Comparison of ENCODE assay signal across 8 mouse cellular contexts in the genomic region with DNA sequence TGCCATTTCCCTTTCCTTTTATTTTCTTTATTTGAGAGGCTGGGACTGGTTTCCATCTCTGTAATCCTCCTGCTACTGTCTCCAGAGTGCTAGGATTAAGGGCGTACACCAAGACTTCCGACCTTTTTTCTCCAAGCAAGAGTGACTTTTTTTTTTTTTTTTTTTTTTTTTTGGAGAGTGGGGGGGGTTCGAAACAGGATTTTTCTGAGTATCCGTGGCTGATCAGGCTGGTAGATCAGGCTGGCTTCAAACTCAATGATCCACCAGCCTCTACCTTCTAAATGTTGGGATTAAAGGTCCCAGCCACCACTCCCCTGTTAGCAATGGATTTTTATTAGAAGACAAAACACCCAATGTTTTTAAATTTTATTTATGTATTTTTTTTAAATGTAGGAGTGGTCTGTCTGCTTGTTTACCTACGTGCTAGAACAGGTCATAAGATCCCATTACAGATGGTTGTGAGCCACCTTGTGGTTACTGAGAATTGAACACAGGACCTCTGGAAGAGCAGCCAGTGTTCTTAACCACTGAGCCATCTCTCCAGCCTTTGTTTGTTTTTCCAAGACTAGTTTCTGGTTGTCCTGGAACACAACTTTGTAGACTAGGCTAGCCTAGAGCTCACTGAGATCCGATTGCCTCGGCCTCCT. TPM values are rescaled to one million over a fixed set of nuclear protein-coding genes. Genes with fewer than 3 reads are reported as not detected.
DNase-seq lines count a peak whose midpoint lies in the region; ATAC-seq and TF ChIP-seq lines count a peak whose summit lies in the region.

No protein-coding gene starts in this region.

- peak overlapping the region; percentile 73 for H3K4me2 ChIP-seq in hindbrain, embryonic 14.5 days (replicated peaks)
- peak overlapping the region; percentile 73 for H3K4me2 ChIP-seq in liver, postnatal 0 days (ENCODE audit: low read depth, low read length)

- 0 out of 2 replicates have a peak, but pooled peaks cover 5% of the 10 kb centered on the region for H3K36me3 ChIP-seq in hindbrain, embryonic 14.5 days (replicated peaks; ENCODE audit: control insufficient read depth, insufficient read depth)
- H3K36me3 ChIP-seq in liver, postnatal 0 days (replicated peaks; ENCODE audit: insufficient read depth, low read length), result peaks cover 23% of the 10 kb centered on the region
- H3K36me3 ChIP-seq in splenic B cell, adult 2 months (ENCODE audit: control insufficient read depth, insufficient read depth, low read length, poor library complexity, severe bottlenecking), result no peaks in the 10 kb centered on the region

- 25% methylated on average over 7 of the region's 7 CpGs for WGBS in hindbrain, embryonic 14.5 days
- WGBS in liver, postnatal 0 days (ENCODE audit: insufficient replicate concordance), result 17% methylated on average over 7 of the region's 7 CpGs

- peak overlapping the region; percentile 77 for H3K9ac ChIP-seq in hindbrain, embryonic 14.5 days
- peak overlapping the region; percentile 96 for H3K9ac ChIP-seq in liver, postnatal 0 days (replicated peaks)

- no peaks in the 10 kb centered on the region for H3K27me3 ChIP-seq in hindbrain, embryonic 14.5 days (ENCODE audit: control insufficient read depth, insufficient read depth, low read length)
- H3K27me3 ChIP-seq in liver, postnatal 0 days (ENCODE audit: insufficient read depth, low read length), result no peaks in the 10 kb centered on the region
- H3K27me3 ChIP-seq in splenic B cell, adult 2 months (ENCODE audit: control insufficient read depth, insufficient read depth, low read length, poor library complexity, severe bottlenecking), result no peaks in the 10 kb centered on the region; the same call in 1 of the 2 replicates

- ATAC-seq in hindbrain, embryonic 14.5 days (ENCODE audit: low FRiP score), result no peak
- ATAC-seq in liver, postnatal 0 days, result no peak; the same call in 1 of the 2 replicates

- intact Hi-C loops in left cerebral cortex, postnatal 14 days (cut with DNase I), result no loop called here

- DNase-seq in layer of hippocampus, adult 2 months (ENCODE audit: low spot score in 2 of 2), result no peak
- DNase-seq in layer of hippocampus, postnatal 10 days (ENCODE audit: low spot score in 2 of 2), result no peak
- peak; percentile 55 for DNase-seq in brain, adult 2 months (ENCODE audit: low read depth, low spot score)
- no peak for DNase-seq in hindbrain, embryonic 14.5 days (ENCODE audit: low spot score)
- DNase-seq in liver, postnatal 0 days, result no peak
- peak; percentile 73 for DNase-seq in splenic B cell, adult 2 months (ENCODE audit: low read depth, low spot score)
- DNase-seq in left cerebral cortex, adult 18-20 months (ENCODE audit: low spot score in 2 of 2), result no peak
- no peak for DNase-seq in left cerebral cortex, postnatal 14 days (ENCODE audit: low spot score in 2 of 2)

- peak; percentile 63 for TF ChIP-seq CTCF in layer of hippocampus, adult 2 months (conservative IDR thresholded peaks at IDR 0.05)
- peak; percentile 74 for TF ChIP-seq CTCF in liver, postnatal 0 days (IDR thresholded peaks at IDR 0.05; ENCODE audit: low read depth)

- peaks cover 21% of the 10 kb centered on the region for H3K4me1 ChIP-seq in hindbrain, embryonic 14.5 days (replicated peaks; ENCODE audit: control insufficient read depth, insufficient read depth, low read length)
- H3K4me1 ChIP-seq in liver, postnatal 0 days (ENCODE audit: insufficient read depth), result peaks cover 28% of the 10 kb centered on the region

- H3K9me3 ChIP-seq in hindbrain, embryonic 14.5 days (ENCODE audit: control insufficient read depth, low read length), result no peaks in the 10 kb centered on the region
- no peaks in the 10 kb centered on the region for H3K9me3 ChIP-seq in liver, postnatal 0 days (ENCODE audit: low read length)

- no peak for TF ChIP-seq EP300 in liver, postnatal 0 days (IDR thresholded peaks at IDR 0.05; ENCODE audit: low read depth)

- peak overlapping the region; percentile 95 for H3K4me3 ChIP-seq in layer of hippocampus, adult 2 months
- H3K4me3 ChIP-seq in hindbrain, embryonic 14.5 days (replicated peaks; ENCODE audit: low read length), result peak overlapping the region; percentile 63
- peak overlapping the region; percentile 86 for H3K4me3 ChIP-seq in liver, postnatal 0 days (ENCODE audit: low read depth, low read length)

- peak overlapping the region; percentile 98 for H3K27ac ChIP-seq in layer of hippocampus, adult 2 months
- H3K27ac ChIP-seq in hindbrain, embryonic 14.5 days, result peak overlapping the region; percentile 83
- peak overlapping the region; percentile 98 for H3K27ac ChIP-seq in liver, postnatal 0 days (ENCODE audit: low read depth)

RNA-seq across cellular contexts. Expression of gene Plekha4, which starts 0.5 kb away (rescaled TPM):
- total RNA-seq in layer of hippocampus, adult 2 months (2021), result under 1 TPM; 0.52 to 0.79 TPM
- under 1 TPM; 0.80 to 0.94 TPM for total RNA-seq in layer of hippocampus, postnatal 10 days (2021)
- polyA plus RNA-seq in hindbrain, embryonic 14.5 days (2014; fragmentation: Nextera tagmentation; extraction: Ambion mirVana), result 1.4 and 2.3 TPM in 2 replicates
- 0.51 and 0.91 TPM in 2 replicates for polyA plus RNA-seq in liver, postnatal 0 days (2015; fragmentation: Nextera tagmentation; extraction: Ambion mirVana)
- total RNA-seq in left cerebral cortex, adult 18-20 months (2021), result 1 to 10 TPM; 6.1 to 8.2 TPM
- 1 to 10 TPM; 1.0 to 2.4 TPM for total RNA-seq in left cerebral cortex, postnatal 14 days (2021)

RNA-seq across cellular contexts. Expression of gene Ppp1r15a, which starts 0.5 kb away (rescaled TPM):
- 10 to 100 TPM; 19.0 to 25.8 TPM for total RNA-seq in layer of hippocampus, adult 2 months (2021)
- 10 to 100 TPM; 23.6 to 29.3 TPM for total RNA-seq in layer of hippocampus, postnatal 10 days (2021)
- polyA plus RNA-seq in hindbrain, embryonic 14.5 days (2014; fragmentation: Nextera tagmentation; extraction: Ambion mirVana), result 12.9 and 13.0 TPM in 2 replicates
- 104 and 113 TPM in 2 replicates for polyA plus RNA-seq in liver, postnatal 0 days (2015; fragmentation: Nextera tagmentation; extraction: Ambion mirVana)
- total RNA-seq in left cerebral cortex, adult 18-20 months (2021), result 10 to 100 TPM; 23.1 to 25.9 TPM
- 10 to 100 TPM; 24.2 to 33.3 TPM for total RNA-seq in left cerebral cortex, postnatal 14 days (2021)

RNA-seq across cellular contexts. Expression of gene Nucb1, which starts 16.4 kb away (rescaled TPM):
- 10 to 100 TPM; 97.6 to 98.2 TPM for total RNA-seq in layer of hippocampus, adult 2 months (2021)
- total RNA-seq in layer of hippocampus, postnatal 10 days (2021), result 100 to 1,000 TPM; 107 to 117 TPM
- polyA plus RNA-seq in hindbrain, embryonic 14.5 days (2014; fragmentation: Nextera tagmentation; extraction: Ambion mirVana), result 121 and 122 TPM in 2 replicates
- 91.5 and 103 TPM in 2 replicates for polyA plus RNA-seq in liver, postnatal 0 days (2015; fragmentation: Nextera tagmentation; extraction: Ambion mirVana)
- total RNA-seq in left cerebral cortex, adult 18-20 months (2021), result 100 to 1,000 TPM; 111 to 112 TPM
- 100 to 1,000 TPM; 109 to 110 TPM for total RNA-seq in left cerebral cortex, postnatal 14 days (2021)

RNA-seq across cellular contexts. Expression of gene Hsd17b14, which starts 28.1 kb away (rescaled TPM):
- total RNA-seq in layer of hippocampus, adult 2 months (2021), result not detected
- not detected for total RNA-seq in layer of hippocampus, postnatal 10 days (2021)
- 0.25 TPM in 1 of 2 replicates, not detected in the other for polyA plus RNA-seq in hindbrain, embryonic 14.5 days (2014; fragmentation: Nextera tagmentation; extraction: Ambion mirVana)
- 0.24 and 0.62 TPM in 2 replicates for polyA plus RNA-seq in liver, postnatal 0 days (2015; fragmentation: Nextera tagmentation; extraction: Ambion mirVana)
- under 1 TPM; 0.37 to 0.56 TPM for total RNA-seq in left cerebral cortex, adult 18-20 months (2021)
- total RNA-seq in left cerebral cortex, postnatal 14 days (2021), result not detected

RNA-seq across cellular contexts. Expression of gene Dhdh, which starts 38.0 kb away (rescaled TPM):
- total RNA-seq in layer of hippocampus, adult 2 months (2021), result 1 to 10 TPM; 4.3 to 4.4 TPM
- total RNA-seq in layer of hippocampus, postnatal 10 days (2021), result 1 to 10 TPM; 2.0 to 2.6 TPM
- polyA plus RNA-seq in hindbrain, embryonic 14.5 days (2014; fragmentation: Nextera tagmentation; extraction: Ambion mirVana), result 2.8 and 3.6 TPM in 2 replicates
- polyA plus RNA-seq in liver, postnatal 0 days (2015; fragmentation: Nextera tagmentation; extraction: Ambion mirVana), result 8.4 and 9.5 TPM in 2 replicates
- 1 to 10 TPM; 3.9 to 4.7 TPM for total RNA-seq in left cerebral cortex, adult 18-20 months (2021)
- total RNA-seq in left cerebral cortex, postnatal 14 days (2021), result 1 to 10 TPM; 2.8 to 2.9 TPM

Comparison
In these comparisons a context has a peak if more than half of its experiments do, and no peak if none do; other contexts are left out.
1. DNase-seq: peak in brain, adult 2 months (single experiment) and splenic B cell, adult 2 months (single experiment); none in layer of hippocampus, adult 2 months (0 of 2), layer of hippocampus, postnatal 10 days (0 of 2), hindbrain, embryonic 14.5 days (single experiment), liver, postnatal 0 days (single experiment), left cerebral cortex, adult 18-20 months (0 of 2) and left cerebral cortex, postnatal 14 days (0 of 2).
2. Peak in every context shown above with its lines, with median percentiles within 50 percentile points of each other: H3K27ac ChIP-seq and H3K4me3 ChIP-seq.